Mouse (Mus musculus) forebrain, embryonic 15.5 days (tissue): ENCODE measurements around the gene Limch1. TPM values are rescaled to one million over a fixed set of nuclear protein-coding genes. Genes with fewer than 3 reads are reported as not detected.

Experiments
- ATAC-seq: fragments of 200-750 bp; cut with Nextera tagmentation; replicated peaks from 2 replicates; pipeline ENCODE4 v1.8.0; 2017; ENCODE audit warnings: mild to moderate bottlenecking, moderate TSS enrichment, moderate library complexity
- H3K27ac ChIP-seq: fragments of 300-500 bp; sonication (generic); replicated peaks from 2 replicates; pipeline ENCODE4 v1.5.1; 2015; ENCODE audit warnings: mild to moderate bottlenecking, inconsistent platforms
- H3K27me3 ChIP-seq: fragments of 300-500 bp; sonication (generic); 2 replicates; pipeline ENCODE4 v1.6.1; 2015; ENCODE audit warnings: inconsistent platforms
- H3K36me3 ChIP-seq: fragments of 300-500 bp; sonication (generic); 2 replicates; pipeline ENCODE4 v1.6.1; 2015; ENCODE audit warnings: mild to moderate bottlenecking, inconsistent platforms
- H3K4me1 ChIP-seq: fragments of 300-500 bp; sonication (generic); 2 replicates; pipeline ENCODE4 v1.6.1; 2015; ENCODE audit warnings: inconsistent platforms
- H3K4me2 ChIP-seq: fragments of 300-500 bp; sonication (generic); replicated peaks from 2 replicates; pipeline ENCODE4 v1.6.1; 2015; ENCODE audit warnings: mild to moderate bottlenecking, inconsistent platforms
- H3K4me3 ChIP-seq: fragments of 300-500 bp; sonication (generic); 2 replicates; pipeline ENCODE4 v1.5.1; 2015; ENCODE audit warnings: mild to moderate bottlenecking, inconsistent platforms
- H3K9ac ChIP-seq: fragments of 300-500 bp; sonication (generic); replicated peaks from 2 replicates; pipeline ENCODE4 v1.6.1; 2015; ENCODE audit warnings: mild to moderate bottlenecking, inconsistent platforms
- H3K9me3 ChIP-seq: fragments of 300-500 bp; sonication (generic); 2 replicates; pipeline ENCODE4 v1.6.1; 2016; ENCODE audit warnings: inconsistent platforms
- WGBS: fragments of 180-500 bp; shearing (Covaris S2); methylation state at CpG from one replicate; pipeline ENCODE4 v1.1.7; 2015; ENCODE audit warnings: mixed read lengths; 5-methylcytosine and 5-hydroxymethylcytosine counted together
- polyA plus RNA-seq: library from polyadenylated mRNA; unstranded; fragments of >200 nt; fragmentation: Nextera tagmentation; extraction: Ambion mirVana; gene quantifications from 2 replicates; pipeline ENCODE4 v1.2.1, GENCODE M21; 2015

The Limch1 gene
- polyA plus RNA-seq, 1 experiment from 2014 or later: 84.3 TPM

- Histone ChIP-seq H3K36me3 (no peaks in the 10 kb centered on the region), H3K9me3 (no peaks in the 10 kb centered on the region), H3K9ac (no peak overlapping the region), H3K27me3 (no peaks in the 10 kb centered on the region), H3K4me2 (no peak overlapping the region), H3K27ac (no peak overlapping the region), H3K4me1 (no peaks in the 10 kb centered on the region), H3K4me3 (no peak overlapping the region)
- WGBS: 85% methylated on average over 9 of the region's 9 CpGs
- ATAC-seq: no peak
Measured at GRCm38 (mm10) chr5:66898811-66899430, 153.3 kb downstream of the Limch1 start.

GRCm38 (mm10) chr5:66901116-66901515 lies 155.5 kb downstream of the Limch1 start:
- Histone ChIP-seq H3K4me1 (no peaks in the 10 kb centered on the region), H3K9ac (no peak overlapping the region), H3K4me3 (no peak overlapping the region), H3K27ac (no peak overlapping the region), H3K27me3 (no peaks in the 10 kb centered on the region), H3K9me3 (no peaks in the 10 kb centered on the region), H3K4me2 (no peak overlapping the region), H3K36me3 (no peaks in the 10 kb centered on the region)
- ATAC-seq: no peak
- 92% methylated on average over 4 of the region's 4 CpGs for WGBS

GRCm38 (mm10) chr5:66904835-66905234 lies 159.2 kb downstream of the Limch1 start:
- no peak overlapping the region for H3K4me2 ChIP-seq
- no peak overlapping the region for H3K9ac ChIP-seq
- H3K27ac ChIP-seq: no peak overlapping the region
- H3K36me3 ChIP-seq: no peaks in the 10 kb centered on the region
- no peak for ATAC-seq
- 83% methylated on average over 6 of the region's 6 CpGs for WGBS
- no peaks in the 10 kb centered on the region; the same call in 1 of the 2 replicates for H3K4me1 ChIP-seq
- H3K9me3 ChIP-seq: no peaks in the 10 kb centered on the region
- H3K27me3 ChIP-seq: no peaks in the 10 kb centered on the region
- no peak overlapping the region for H3K4me3 ChIP-seq

DNA sequence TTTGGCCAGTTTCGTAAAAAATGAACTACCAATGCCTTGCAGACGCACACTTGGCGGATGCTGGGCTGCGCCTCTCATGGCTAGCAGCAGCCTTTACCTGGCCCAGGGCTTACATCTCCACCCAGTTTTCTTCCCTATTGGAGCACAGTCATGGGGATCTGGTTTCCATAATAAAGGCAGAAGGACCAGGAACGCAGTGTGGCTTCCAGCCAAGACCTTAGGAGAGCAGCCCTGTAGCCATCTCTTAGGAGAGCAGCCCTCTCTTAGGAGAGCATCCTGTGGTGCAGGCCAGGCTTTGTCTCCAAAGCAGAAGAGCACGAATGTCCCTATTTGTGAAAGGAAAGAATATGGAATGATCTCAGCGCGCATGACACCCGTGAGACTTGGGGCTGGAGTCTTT lies 163.3 kb downstream of the Limch1 start:
- ATAC-seq: no peak

DNA sequence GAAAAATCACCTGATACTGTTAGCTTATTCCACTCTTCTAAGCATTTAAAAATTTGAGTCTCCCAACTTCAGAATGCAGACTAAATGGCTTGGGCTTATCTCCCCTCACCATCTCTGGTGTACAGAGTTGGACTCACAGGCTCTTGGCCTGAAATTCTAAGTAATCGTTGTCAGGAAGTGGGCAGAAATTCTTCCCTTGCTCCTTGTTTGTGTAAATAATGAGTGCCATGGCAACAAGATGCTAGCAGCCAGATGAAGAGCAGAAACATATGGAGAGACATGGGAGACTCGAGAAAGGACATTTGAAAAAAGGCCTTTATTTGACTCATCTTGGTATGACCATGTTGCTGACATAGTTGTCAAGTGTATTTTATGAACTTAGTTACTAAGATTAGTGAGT lies 164.3 kb downstream of the Limch1 start:
- no peak for ATAC-seq

More for the DNA sequence above, 163.3 kb downstream of the Limch1 start:
- Histone ChIP-seq H3K27me3 (no peaks in the 10 kb centered on the region), H3K4me2 (no peak overlapping the region), H3K9me3 (no peaks in the 10 kb centered on the region), H3K36me3 (no peaks in the 10 kb centered on the region), H3K4me1 (peaks cover 6% of the 10 kb centered on the region; the same call in 1 of the 2 replicates), H3K4me3 (no peak overlapping the region), H3K9ac (no peak overlapping the region), H3K27ac (no peak overlapping the region)
- WGBS: 82% methylated on average over 9 of the region's 9 CpGs

DNA sequence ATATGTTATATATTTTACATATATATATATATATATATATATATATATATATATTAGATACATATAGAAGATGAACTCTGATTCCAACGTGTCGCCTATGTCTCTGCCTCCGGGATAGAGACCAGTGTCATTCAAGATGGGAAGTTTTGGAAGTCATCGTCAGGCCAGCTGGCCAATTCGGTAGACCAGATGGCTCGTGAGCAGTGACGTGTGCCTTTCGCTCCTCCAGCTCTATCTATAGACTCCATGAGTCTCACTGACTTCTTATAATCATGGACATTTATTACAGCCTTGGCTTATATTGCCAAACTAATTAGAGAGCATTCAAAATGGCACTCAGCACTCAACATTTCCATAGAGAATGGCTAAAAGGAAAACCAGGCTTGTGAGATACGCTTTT lies 165.0 kb downstream of the Limch1 start:
- no peak overlapping the region for H3K4me2 ChIP-seq
- H3K27me3 ChIP-seq: no peaks in the 10 kb centered on the region
- ATAC-seq: no peak
- H3K4me1 ChIP-seq: peaks cover 6% of the 10 kb centered on the region; the same call in 1 of the 2 replicates
- 80% methylated on average over 9 of the region's 9 CpGs for WGBS
- no peaks in the 10 kb centered on the region for H3K36me3 ChIP-seq
- H3K9me3 ChIP-seq: no peaks in the 10 kb centered on the region
- H3K9ac ChIP-seq: no peak overlapping the region
- no peak overlapping the region for H3K4me3 ChIP-seq
- no peak overlapping the region; the same call in 1 of the 2 replicates for H3K27ac ChIP-seq

More for the DNA sequence above, 164.3 kb downstream of the Limch1 start:
- 43% methylated on average over 2 of the region's 2 CpGs for WGBS
- Histone ChIP-seq H3K27ac (no peak overlapping the region), H3K4me2 (no peak overlapping the region), H3K9ac (no peak overlapping the region), H3K27me3 (no peaks in the 10 kb centered on the region), H3K4me1 (peaks cover 6% of the 10 kb centered on the region; the same call in 1 of the 2 replicates), H3K36me3 (no peaks in the 10 kb centered on the region), H3K4me3 (no peak overlapping the region), H3K9me3 (no peaks in the 10 kb centered on the region)

DNA sequence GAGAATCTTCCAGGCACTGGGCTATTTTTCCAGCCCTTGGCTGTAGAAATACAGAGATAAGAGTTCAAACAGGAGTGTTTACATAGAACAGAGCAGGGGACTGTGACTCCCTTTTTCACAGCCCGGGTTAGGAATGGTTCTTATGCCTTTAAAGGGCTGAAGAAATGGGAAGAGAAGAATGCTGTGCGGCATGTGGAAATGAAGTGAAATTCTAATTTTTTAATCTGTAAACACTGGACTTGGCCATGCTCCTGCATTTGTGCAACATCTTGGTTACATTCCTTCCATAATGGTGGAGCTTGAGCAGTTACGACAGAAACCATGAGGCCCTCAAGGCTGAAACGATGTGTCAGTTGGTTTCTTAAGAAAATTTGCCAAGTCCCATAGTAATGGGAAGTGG lies 165.4 kb downstream of the Limch1 start:
- Histone ChIP-seq H3K27me3 (no peaks in the 10 kb centered on the region), H3K4me2 (no peak overlapping the region), H3K9me3 (no peaks in the 10 kb centered on the region), H3K4me3 (no peak overlapping the region), H3K36me3 (no peaks in the 10 kb centered on the region), H3K4me1 (peaks cover 6% of the 10 kb centered on the region; the same call in 1 of the 2 replicates), H3K27ac (no peak overlapping the region; the same call in 1 of the 2 replicates), H3K9ac (no peak overlapping the region)
- no peak for ATAC-seq
- 89% methylated on average over 4 of the region's 4 CpGs for WGBS

- Histone ChIP-seq H3K4me3 (no peak overlapping the region), H3K27me3 (no peaks in the 10 kb centered on the region), H3K9ac (no peak overlapping the region), H3K36me3 (no peaks in the 10 kb centered on the region), H3K27ac (0 out of 2 replicates have a peak overlapping the region, but pooled peaks have one; percentile 3), H3K9me3 (no peaks in the 10 kb centered on the region), H3K4me2 (no peak overlapping the region), H3K4me1 (peaks cover 29% of the 10 kb centered on the region)
- WGBS: 52% methylated on average over 6 of the region's 6 CpGs
- no peak for ATAC-seq
Measured at GRCm38 (mm10) chr5:66913791-66914190, 168.2 kb downstream of the Limch1 start.

- peak overlapping the region; percentile 70 for H3K27ac ChIP-seq
- no peaks in the 10 kb centered on the region for H3K27me3 ChIP-seq
- H3K4me1 ChIP-seq: peaks cover 35% of the 10 kb centered on the region
- peak; percentile 69 for ATAC-seq
- no peaks in the 10 kb centered on the region for H3K9me3 ChIP-seq
- no peaks in the 10 kb centered on the region for H3K36me3 ChIP-seq
- H3K4me3 ChIP-seq: no peak overlapping the region
- H3K9ac ChIP-seq: no peak overlapping the region
- H3K4me2 ChIP-seq: no peak overlapping the region
- WGBS: 45% methylated on average over 8 of the region's 8 CpGs
Measured at GRCm38 (mm10) chr5:66917353-66918315, 172.0 kb downstream of the Limch1 start.

- H3K36me3 ChIP-seq: no peaks in the 10 kb centered on the region
- no peak overlapping the region for H3K4me3 ChIP-seq
- no peak overlapping the region for H3K4me2 ChIP-seq
- no peaks in the 10 kb centered on the region for H3K9me3 ChIP-seq
- peaks cover 32% of the 10 kb centered on the region for H3K4me1 ChIP-seq
- no peak overlapping the region for H3K9ac ChIP-seq
- peak; percentile 76; the same call in 1 of the 2 replicates for ATAC-seq
- H3K27me3 ChIP-seq: no peaks in the 10 kb centered on the region
- 12% methylated on average over 11 of the region's 11 CpGs for WGBS
- H3K27ac ChIP-seq: peak overlapping the region; percentile 70
Measured at GRCm38 (mm10) chr5:66918316-66919305, 173.0 kb downstream of the Limch1 start.

DNA sequence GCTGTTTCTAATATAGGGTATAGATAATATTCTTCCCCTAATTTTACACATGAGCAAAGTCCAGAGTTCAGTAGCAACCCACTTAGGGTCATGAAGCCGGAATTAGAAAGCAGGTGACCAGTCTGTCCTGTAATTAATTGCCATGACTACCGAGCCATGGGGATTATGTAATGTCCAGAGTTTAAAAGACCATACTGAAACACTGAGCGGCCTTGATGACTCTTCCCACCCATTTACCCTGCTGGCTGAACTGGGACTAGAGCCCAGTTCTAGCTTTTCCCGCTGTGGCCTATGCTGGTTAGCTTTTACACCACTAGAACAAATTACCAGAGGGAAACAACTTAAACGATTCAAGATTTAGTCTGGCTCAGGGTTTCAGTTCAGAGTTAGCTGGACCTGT lies 177.0 kb downstream of the Limch1 start:
- no peaks in the 10 kb centered on the region for H3K27me3 ChIP-seq
- WGBS: 64% methylated on average over 5 of the region's 5 CpGs
- H3K4me1 ChIP-seq: peaks cover 19% of the 10 kb centered on the region
- no peak overlapping the region for H3K9ac ChIP-seq
- no peak overlapping the region for H3K27ac ChIP-seq
- no peak overlapping the region for H3K4me2 ChIP-seq
- ATAC-seq: no peak
- H3K36me3 ChIP-seq: no peaks in the 10 kb centered on the region
- no peaks in the 10 kb centered on the region for H3K9me3 ChIP-seq
- no peak overlapping the region for H3K4me3 ChIP-seq
